Mouse (Mus musculus): ENCODE results near the gene Mas1.

DNA sequence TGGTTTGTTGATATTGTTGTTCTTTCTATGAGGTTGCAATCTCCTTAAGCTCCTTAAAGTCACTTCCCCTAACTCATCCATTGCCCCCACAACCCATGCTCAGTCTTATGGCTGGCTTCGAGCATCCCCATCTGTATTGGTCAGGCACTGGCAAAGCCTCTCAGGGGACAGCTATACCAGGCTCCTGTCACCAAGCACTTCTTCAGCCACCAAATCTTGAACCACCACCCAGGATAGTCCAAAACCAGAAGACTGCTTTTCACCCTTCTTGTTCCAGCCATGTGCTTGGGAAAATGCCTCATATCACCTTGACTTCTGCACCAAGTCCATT, 57.0 kb downstream of the Mas1 start:
- no peak for TF ChIP-seq MAFK (IDR thresholded peaks at IDR 0.05; ENCODE audit: insufficient read depth, low read depth, low read length)
- TF ChIP-seq ZC3H11A (IDR thresholded peaks at IDR 0.05; ENCODE audit: borderline replicate concordance, low read depth, low read length): no peak
- TF ChIP-seq HCFC1 (IDR thresholded peaks at IDR 0.05; ENCODE audit: borderline replicate concordance, insufficient read depth, low read length): no peak
